Mouse (Mus musculus): ENCODE data around the gene Dnaaf1.
A peak's percentile ranks its signal among the peaks of the same experiment; 100 is the strongest.

The Dnaaf1 gene

DNA sequence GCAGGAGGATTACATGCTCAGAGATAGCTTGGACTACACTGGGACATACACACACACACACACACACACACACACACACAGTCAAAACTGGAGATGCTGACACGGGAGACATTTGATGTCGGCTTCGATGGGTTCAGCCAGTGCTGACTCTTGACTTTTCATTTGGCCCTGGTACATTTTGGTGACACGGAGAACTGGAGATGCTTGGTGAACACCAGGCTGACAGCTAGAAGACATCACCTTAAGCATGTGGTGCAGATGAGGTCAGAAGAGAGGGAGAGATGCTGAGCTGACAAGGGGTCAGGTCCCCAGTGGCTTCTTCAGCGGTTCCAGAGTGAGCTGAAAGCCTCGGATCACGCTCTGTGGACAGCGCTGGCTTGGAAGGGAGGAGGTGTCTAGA lies 48.0 kb downstream of the Dnaaf1 start:
- DNase-seq (ENCODE audit: low spot score): no peak

DNA sequence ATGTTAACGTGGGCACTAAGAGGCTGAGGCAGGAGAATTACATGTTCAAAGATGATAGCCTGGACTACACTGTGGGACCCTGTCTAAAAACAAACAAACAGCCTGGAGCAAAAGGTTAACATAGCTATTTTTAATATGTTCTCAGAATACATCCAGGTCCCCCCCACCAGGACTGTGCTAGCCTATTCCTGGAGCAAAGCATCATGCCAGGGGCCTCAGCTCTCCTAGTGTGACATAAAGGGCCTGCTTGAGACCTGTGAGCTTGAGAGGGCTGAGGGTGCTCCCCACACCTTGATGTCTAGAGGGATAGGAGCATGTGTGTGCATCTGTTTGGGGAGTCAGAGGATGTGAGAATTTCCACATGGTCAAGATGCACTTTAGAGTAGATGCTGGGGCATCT lies 48.7 kb downstream of the Dnaaf1 start:
- no peak for DNase-seq (ENCODE audit: low spot score)

- DNase-seq (ENCODE audit: low spot score): no peak
Observed at GRCm38 (mm10) chr8:119624916-119625315, 49.9 kb downstream of the Dnaaf1 start.

DNA sequence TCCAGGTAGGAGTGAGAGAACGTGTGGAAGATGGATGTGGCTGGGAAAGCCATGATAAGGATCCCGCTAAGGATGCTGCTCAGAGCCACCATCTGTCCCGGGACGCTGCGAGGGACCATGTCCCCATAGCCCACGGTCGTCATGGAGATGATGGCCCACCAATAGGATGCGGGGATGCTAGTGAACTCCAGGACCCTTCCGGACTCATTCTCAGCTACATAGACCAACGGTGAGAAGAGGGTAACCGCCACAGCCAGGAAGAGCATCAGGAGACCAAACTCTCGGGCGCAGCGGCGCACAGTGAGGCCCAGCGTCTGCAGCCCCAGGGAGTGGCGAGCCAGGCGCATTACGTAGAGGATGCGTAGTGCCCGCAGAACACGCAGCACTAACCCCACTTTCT lies 50.8 kb downstream of the Dnaaf1 start:
- DNase-seq (ENCODE audit: low spot score): no peak

- no peak for DNase-seq (ENCODE audit: low spot score)
Observed at GRCm38 (mm10) chr8:119627199-119627598, 52.2 kb downstream of the Dnaaf1 start.

DNA sequence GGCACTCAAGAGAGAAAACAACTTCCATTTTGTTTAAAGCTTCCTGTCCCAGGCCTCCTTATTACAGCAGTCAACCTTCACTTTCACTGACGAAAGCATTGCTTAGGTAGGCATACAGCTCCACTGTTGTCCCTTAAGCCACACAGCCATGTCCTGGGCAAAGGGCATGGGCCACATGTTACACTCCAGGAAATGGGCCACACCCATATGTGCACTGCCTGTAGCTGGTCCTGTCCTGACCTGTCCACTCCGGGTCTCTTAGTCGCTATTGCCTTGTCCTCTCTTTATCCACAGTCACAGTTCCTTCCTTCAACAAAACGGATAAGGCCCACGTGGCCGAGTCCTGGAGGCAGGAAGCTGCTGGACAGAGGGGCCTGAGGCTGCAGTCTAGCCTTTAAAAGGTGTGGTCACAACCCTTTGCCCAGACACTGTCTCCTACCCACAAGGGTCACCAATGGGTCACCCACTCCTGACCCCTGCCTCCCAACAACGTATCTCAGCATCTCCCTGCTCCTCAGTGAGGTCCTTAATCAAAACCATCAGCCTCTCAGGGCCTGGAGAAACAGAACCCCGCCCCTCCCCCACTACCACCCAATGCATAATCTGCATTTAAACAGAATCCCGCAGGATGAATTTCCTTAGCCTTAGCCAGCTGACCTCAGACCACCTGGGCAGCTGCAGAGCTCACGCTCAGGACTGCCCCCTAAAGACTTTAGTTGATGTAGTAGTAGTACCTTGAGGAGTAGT lies 52.8 kb downstream of the Dnaaf1 start:
- DNase-seq (ENCODE audit: low spot score): peak; percentile 71

GRCm38 (mm10) chr8:119630841-119631240 lies 55.8 kb downstream of the Dnaaf1 start:
- peak; percentile 64 for DNase-seq (ENCODE audit: low spot score)

DNA sequence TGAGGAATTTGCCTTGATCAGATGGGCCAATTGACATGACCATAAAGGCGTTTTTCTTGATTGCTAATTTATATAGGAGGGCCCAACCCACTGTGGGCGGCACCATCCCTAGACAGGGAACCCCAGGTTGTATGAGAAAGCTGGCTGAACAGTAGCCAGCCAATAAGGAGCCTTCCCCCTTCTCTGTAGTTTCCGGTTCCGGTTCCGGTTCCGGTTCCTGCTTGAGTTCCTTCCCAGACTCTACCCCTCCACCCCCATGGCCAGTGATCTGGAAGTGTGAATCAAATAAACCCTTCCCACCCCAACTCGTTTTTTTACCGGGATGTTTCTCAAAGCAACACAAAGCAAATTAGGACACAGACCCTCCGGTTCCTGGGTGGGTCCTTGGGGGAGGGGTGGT lies 57.2 kb downstream of the Dnaaf1 start:
- DNase-seq (ENCODE audit: low spot score): no peak

GRCm38 (mm10) chr8:119632909-119633308 lies 57.9 kb downstream of the Dnaaf1 start:
- no peak for DNase-seq (ENCODE audit: low spot score)

- DNase-seq (ENCODE audit: low spot score): peak; percentile 56
Observed at GRCm38 (mm10) chr8:119634616-119635336, 59.7 kb downstream of the Dnaaf1 start.

- DNase-seq (ENCODE audit: low spot score): no peak
Observed at GRCm38 (mm10) chr8:119635378-119635777, 60.3 kb downstream of the Dnaaf1 start, which contains the start of gene Kcng4. Gene Kcng4 (minus strand): TSS chr8:119635680.

DNA sequence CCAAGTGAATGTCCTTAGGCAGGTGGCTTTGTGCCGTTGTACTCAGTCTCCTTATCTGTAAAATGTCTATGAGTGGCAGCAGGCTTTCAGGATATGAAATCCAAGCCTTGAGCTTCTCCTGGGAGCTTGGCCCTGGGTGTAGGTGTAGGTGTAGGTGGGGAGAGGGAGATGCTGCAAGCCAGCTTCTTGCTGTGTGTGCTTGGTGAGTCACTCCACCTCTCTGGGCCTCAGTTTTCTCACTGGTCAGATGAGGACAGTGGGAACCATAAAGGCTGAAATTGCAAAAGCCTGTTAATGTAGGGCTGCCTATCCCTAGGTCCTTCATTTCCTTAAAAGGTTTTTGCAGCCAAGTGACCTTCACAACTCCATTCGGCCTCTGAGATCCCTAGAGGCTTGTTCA lies 60.9 kb downstream of the Dnaaf1 start:
- no peak for DNase-seq (ENCODE audit: low spot score)

DNA sequence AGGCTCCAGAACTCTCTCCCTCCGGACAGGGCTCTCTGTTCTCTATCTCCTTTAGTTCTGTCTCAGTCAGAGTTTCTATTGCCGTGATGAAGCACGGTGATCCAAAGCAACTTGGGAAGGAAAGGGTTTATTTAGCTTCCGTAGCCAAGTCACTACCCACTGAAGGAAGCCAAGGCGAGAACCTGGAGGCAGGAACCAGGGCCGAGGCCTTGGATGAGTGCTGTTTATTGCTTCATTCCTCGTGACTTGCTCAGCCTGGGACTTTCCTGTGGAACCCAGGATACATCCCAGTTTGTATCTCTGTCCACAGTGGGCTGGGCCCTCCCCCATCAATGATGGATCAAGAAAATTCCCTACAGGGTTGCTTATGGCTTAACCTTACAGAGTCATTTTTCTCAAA lies 61.7 kb downstream of the Dnaaf1 start:
- no peak for DNase-seq (ENCODE audit: low spot score)

DNA sequence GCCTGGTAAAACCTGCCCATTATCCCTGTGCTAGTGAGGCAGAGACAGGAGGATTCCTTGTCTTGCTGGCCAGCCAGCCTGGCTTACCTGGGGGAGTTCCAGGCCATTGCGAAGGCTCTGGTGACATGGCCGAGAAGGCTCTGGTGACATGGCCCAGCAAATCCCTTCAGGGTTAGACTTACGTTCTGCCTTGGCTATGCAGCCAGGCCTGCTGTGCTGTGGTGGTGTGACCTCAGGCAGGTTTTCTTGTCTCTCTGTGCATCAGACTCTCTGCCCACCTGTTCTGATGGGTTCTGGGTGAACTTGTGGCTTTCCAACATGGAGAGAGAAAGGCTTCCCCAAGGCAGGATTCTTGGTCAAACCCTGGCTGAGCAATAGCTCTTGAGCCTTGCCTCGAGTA lies 62.3 kb downstream of the Dnaaf1 start:
- DNase-seq (ENCODE audit: low spot score): no peak

DNA sequence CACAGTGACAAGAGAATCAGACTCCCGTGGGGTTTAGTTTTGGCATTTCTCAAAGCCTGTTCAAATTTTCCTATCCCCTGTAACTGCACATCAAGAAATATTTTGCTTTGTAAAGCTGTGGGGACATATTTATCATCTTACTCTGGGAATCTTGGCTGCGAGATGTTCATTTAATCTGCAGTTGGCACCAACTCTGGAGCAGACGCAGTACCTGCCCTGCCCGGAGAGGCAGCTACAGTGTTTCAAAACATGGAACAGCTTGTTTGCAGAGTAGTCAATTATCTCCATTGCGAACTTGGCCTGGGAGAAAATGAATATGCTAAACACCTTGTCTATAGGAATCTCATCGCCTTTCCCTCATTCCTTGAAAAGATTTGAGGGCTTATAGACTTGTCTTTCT lies 63.2 kb downstream of the Dnaaf1 start:
- no peak for DNase-seq (ENCODE audit: low spot score)

DNA sequence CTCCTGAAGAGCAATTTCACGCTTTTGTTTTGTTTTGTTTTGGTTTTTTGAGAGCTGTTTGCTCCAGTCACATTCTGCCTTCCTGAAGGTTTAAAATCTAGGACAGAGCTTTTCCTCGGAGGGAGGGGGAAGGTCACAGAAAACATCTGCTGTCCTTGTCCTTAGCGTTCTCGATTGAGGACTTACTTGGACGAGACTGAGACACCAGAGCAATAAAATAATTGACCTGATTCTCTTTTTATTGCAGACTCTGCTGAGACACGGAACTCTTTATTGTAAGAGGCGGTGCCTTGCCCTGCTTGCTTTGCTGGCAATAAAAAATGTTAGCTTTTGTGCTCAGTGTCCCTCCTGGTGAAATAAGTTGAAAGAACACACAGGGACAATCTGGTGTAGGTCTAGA lies 64.8 kb downstream of the Dnaaf1 start:
- no peak for DNase-seq (ENCODE audit: low spot score)

DNA sequence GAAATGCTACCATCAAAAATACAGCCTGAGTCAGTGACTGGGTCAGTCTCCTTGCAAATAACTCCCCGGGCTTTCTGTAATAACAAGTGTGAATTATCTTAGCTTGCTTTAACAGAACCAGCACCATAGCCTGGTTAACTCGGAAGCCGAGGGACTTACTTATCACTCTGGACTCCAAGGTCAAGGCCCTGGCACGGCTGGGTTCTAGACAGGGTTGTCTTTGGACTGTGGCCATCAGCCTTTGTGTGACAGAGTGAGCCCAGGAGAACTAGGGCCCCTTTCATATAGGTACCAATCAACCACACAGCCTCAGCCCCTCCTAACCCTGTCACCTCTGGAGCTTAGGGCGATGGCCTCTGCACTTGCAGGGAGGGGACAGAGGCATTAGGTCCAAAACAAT lies 66.0 kb downstream of the Dnaaf1 start:
- no peak for DNase-seq (ENCODE audit: low spot score)

DNA sequence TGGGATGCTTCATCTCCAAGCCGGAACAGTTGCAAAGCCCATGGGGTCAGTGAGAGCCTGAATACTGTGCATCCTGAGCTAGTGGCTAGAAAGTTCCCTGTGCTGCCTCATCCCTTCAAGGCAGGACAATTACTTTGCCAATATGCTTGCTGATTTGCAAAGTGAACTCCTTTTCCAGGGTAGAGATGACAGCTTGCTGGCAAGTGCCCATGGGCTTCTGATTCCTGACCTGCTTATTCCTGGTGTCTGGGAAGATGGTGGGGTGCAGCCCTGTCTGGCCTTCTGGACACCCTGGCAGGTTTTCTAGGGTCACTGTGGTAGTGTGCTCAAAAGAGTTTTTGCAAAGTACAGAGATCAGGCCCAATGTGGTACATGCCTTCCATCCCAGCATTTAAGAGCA lies 67.9 kb downstream of the Dnaaf1 start:
- DNase-seq (ENCODE audit: low spot score): no peak

- no peak for DNase-seq (ENCODE audit: low spot score)
Observed at GRCm38 (mm10) chr8:119644429-119644960, 69.5 kb downstream of the Dnaaf1 start.

- DNase-seq (ENCODE audit: low spot score): no peak
Observed at GRCm38 (mm10) chr8:119644981-119645597, 70.1 kb downstream of the Dnaaf1 start.

- no peak for DNase-seq (ENCODE audit: low spot score)
Observed at GRCm38 (mm10) chr8:119646197-119646596, 71.2 kb downstream of the Dnaaf1 start.

- no peak for DNase-seq (ENCODE audit: low spot score)
Observed at GRCm38 (mm10) chr8:119646846-119647245, 71.8 kb downstream of the Dnaaf1 start.
